Mouse (Mus musculus) embryonic facial prominence, embryonic 13.5 days (tissue): ENCODE data around the gene Tgfb2. TPM values are rescaled to one million over a fixed set of nuclear protein-coding genes. Genes with fewer than 3 reads are reported as not detected.
A peak's percentile ranks its signal among the peaks of the same experiment; 100 is the strongest.

ENCODE experiments used
- ATAC-seq: fragments of 200-750 bp; cut with Nextera tagmentation; 2 replicates; pipeline ENCODE4 v1.8.0; 2017; ENCODE audit warnings: low read depth; ENCODE audit not compliant: insufficient number of reproducible peaks, insufficient read depth, low FRiP score, low TSS enrichment
- H3K27ac ChIP-seq: fragments of 300-500 bp; sonication (generic); 2 replicates; pipeline ENCODE4 v1.5.1; 2015; ENCODE audit warnings: moderate library complexity, mild to moderate bottlenecking, inconsistent platforms
- H3K27me3 ChIP-seq: fragments of 300-500 bp; sonication (generic); 2 replicates; pipeline ENCODE4 v1.6.1; 2015; ENCODE audit warnings: mild to moderate bottlenecking, inconsistent platforms
- H3K36me3 ChIP-seq: fragments of 300-500 bp; sonication (generic); 2 replicates; pipeline ENCODE4 v1.6.1; 2015; ENCODE audit warnings: mild to moderate bottlenecking, inconsistent platforms
- H3K4me1 ChIP-seq: fragments of 300-500 bp; sonication (generic); 2 replicates; pipeline ENCODE4 v1.6.1; 2015; ENCODE audit warnings: inconsistent platforms
- H3K4me2 ChIP-seq: fragments of 300-500 bp; sonication (generic); 2 replicates; pipeline ENCODE4 v1.6.1; 2015; ENCODE audit warnings: moderate library complexity, mild to moderate bottlenecking, inconsistent platforms
- H3K4me3 ChIP-seq: fragments of 300-500 bp; sonication (generic); 2 replicates; pipeline ENCODE4 v1.5.1; 2015; ENCODE audit warnings: mild to moderate bottlenecking, inconsistent platforms
- H3K9ac ChIP-seq: fragments of 300-500 bp; sonication (generic); 2 replicates; pipeline ENCODE4 v1.6.1; 2015; ENCODE audit warnings: mild to moderate bottlenecking, inconsistent platforms
- H3K9me3 ChIP-seq: fragments of 300-500 bp; sonication (generic); 2 replicates; pipeline ENCODE4 v1.6.1; 2016; ENCODE audit warnings: inconsistent platforms
- WGBS: fragments of 180-500 bp; shearing (Covaris S2); methylation state at CpG from one replicate; pipeline ENCODE4 v1.1.7; 2015; ENCODE audit warnings: mixed read lengths; 5-methylcytosine and 5-hydroxymethylcytosine counted together
- polyA plus RNA-seq: library from polyadenylated mRNA; unstranded; fragments of >200 nt; fragmentation: Nextera tagmentation; extraction: Ambion mirVana; gene quantifications from 2 replicates; pipeline ENCODE4 v1.2.1, GENCODE M21; 2015

The Tgfb2 gene
- 75.2 and 103 TPM in 2 replicates for polyA plus RNA-seq

DNA sequence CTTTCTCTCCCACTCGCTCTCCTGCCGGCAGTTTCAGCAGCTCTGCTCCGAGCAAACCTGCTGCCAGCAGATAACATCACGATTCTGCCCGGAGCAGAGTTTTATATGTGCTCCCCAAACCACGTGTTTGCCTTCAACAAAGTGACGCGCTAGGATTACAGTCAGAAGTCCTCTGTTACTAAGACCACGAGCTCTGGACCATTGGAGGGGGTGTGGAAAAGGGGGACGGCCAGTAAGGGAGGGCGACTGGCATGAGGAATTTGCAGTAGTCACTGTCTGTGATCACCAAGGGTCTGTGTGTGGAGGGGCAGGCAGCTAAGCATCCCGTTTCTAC is at the start of gene Tgfb2:
Gene Tgfb2, minus strand, starts transcription at position 75 of the 334 bp plus-strand sequence.
- Histone ChIP-seq H3K27ac (peak within 1 kb of the TSS; percentile 95), H3K27me3 (no peaks in the 10 kb centered on the region), H3K36me3 (peaks cover 11% of the 10 kb centered on the region; the same call in 1 of the 2 replicates), H3K4me2 (peak within 1 kb of the TSS; percentile 81), H3K4me3 (peak within 1 kb of the TSS; percentile 74), H3K9ac (peak within 1 kb of the TSS; percentile 93), H3K4me1 (peaks cover 24% of the 10 kb centered on the region), H3K9me3 (no peaks in the 10 kb centered on the region)
- 0 out of 2 replicates have a peak, but pooled peaks have one; percentile 11 for ATAC-seq
- 2% methylated on average over 12 of the region's 12 CpGs for WGBS

DNA sequence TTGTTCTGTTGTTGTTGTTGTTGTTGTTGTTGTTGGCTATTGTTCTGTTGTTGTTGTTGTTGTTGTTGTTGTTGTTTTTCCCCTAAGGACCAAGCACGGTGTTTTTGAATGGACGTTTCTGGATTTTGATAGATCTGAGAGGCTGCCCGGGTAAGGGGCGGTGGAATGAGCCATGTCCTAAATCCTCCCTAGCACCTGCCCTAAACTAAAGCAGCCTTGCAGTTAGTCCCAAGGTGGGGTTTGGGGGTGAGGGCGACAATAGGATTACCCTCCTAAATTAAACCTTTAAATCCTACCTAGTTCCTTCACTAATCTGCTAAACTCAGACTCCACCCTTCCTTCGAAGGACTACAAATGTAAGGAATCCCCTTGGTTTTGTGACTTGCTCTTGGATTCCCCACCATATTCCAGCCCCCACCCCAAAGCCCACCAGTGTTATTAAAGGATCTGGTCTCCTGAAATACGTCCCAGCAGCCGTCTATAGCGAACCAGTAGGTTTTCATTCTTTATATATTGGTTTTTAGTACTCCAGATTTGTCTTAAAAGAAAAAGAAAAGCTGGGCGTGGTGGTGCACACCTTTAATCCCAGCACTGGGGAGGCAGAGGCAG is 44.0 kb upstream of the Tgfb2 start:
- Histone ChIP-seq H3K27ac (peak overlapping the region; percentile 85), H3K4me3 (peak overlapping the region; percentile 83), H3K36me3 (no peaks in the 10 kb centered on the region), H3K9me3 (no peaks in the 10 kb centered on the region), H3K9ac (peak overlapping the region; percentile 83), H3K4me1 (peaks cover 19% of the 10 kb centered on the region), H3K4me2 (peak overlapping the region; percentile 92), H3K27me3 (no peaks in the 10 kb centered on the region)
- 35% methylated on average over 10 of the region's 10 CpGs for WGBS
- no peak for ATAC-seq

DNA sequence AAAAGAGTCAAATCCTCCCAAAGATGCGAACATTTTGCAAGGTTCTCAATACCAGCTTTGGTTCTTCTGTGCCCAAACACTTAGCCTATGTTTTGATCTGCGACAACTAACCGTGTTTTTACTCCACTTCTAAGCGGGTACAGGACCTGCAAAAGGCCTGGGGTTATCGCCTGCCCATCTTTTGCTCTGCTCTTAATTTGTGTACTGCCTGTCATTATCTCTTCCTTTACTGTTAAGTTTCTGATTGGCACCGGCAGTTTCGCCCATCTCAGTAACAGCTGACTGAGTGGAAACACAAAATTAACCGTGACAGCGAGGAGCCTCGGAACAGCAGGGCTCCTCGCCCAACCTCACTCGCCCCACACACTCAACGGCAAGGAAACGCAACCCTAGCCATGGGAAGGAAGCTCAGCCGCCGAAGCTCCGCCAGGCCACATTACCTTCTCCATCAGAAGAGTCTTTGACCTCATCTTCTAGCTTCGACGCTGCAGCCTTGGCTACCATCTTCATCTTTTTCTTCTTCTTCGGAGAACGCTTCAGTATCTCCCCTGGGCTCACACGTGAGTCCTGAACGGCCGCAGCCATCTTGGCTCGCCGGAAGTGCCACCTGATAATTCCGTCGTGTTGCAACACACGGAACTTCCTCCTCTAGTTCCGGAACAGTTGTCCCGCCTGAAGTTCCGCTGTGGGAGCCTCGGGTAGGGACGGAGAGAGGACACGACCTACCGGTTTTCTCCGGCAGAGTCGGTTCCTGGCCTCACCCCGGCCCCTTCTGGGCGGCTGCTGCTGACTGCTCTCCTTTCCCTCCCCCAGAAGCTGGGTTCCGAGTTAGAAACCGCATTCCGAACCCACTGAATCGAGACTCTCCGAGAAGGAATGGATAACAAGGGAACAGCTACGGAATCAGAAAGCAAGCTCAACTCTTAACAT is 43.2 kb upstream of the Tgfb2 start, which contains the start of gene Rrp15:
Gene Rrp15, minus strand, starts transcription at position 635 of the 930 bp plus-strand sequence.
- under 1% methylated on average over 46 of the region's 46 CpGs for WGBS
- peak within 1 kb of the TSS; percentile 83 for H3K4me3 ChIP-seq
- H3K4me2 ChIP-seq: peak within 1 kb of the TSS; percentile 92
- H3K27me3 ChIP-seq: no peaks in the 10 kb centered on the region
- peak; percentile 85; the same call in 1 of the 2 replicates for ATAC-seq
- H3K27ac ChIP-seq: peak within 1 kb of the TSS; percentile 85
- peaks cover 19% of the 10 kb centered on the region for H3K4me1 ChIP-seq
- H3K36me3 ChIP-seq: no peaks in the 10 kb centered on the region
- H3K9ac ChIP-seq: peak within 1 kb of the TSS; percentile 83
- no peaks in the 10 kb centered on the region for H3K9me3 ChIP-seq

DNA sequence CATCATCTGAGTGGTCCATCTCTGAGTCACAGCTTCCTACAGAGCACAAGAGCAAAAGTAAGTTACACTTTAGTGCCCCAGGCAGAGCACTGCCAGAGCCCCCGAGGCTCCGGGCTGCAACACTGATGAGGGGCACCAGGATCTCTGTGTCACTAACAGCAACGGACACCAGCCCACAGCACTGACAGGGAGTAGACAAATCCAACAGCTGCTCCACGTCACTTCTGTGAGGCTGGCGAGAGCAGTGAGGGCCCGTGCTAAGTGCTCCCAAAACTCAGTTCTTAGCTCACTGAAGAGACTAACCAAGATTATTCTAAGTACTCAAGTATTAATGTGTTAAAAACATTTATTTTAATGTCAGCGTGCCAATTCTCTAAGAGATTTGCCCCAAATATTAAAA is 34.0 kb upstream of the Tgfb2 start:
- Histone ChIP-seq H3K9me3 (no peaks in the 10 kb centered on the region), H3K36me3 (peaks cover 48% of the 10 kb centered on the region), H3K4me1 (peaks cover 16% of the 10 kb centered on the region), H3K4me3 (no peak overlapping the region), H3K4me2 (no peak overlapping the region), H3K27ac (no peak overlapping the region), H3K27me3 (no peaks in the 10 kb centered on the region), H3K9ac (no peak overlapping the region)
- 80% methylated on average over 7 of the region's 7 CpGs for WGBS
- no peak for ATAC-seq

GRCm38 (mm10) chr1:186735537-186735936 is 29.7 kb upstream of the Tgfb2 start:
- H3K9ac ChIP-seq: no peak overlapping the region
- H3K4me1 ChIP-seq: no peaks in the 10 kb centered on the region
- H3K9me3 ChIP-seq: no peaks in the 10 kb centered on the region
- H3K4me2 ChIP-seq: no peak overlapping the region
- H3K27ac ChIP-seq: no peak overlapping the region
- no peaks in the 10 kb centered on the region for H3K27me3 ChIP-seq
- WGBS: 95% methylated on average over 5 of the region's 5 CpGs
- H3K4me3 ChIP-seq: no peak overlapping the region
- ATAC-seq: no peak
- H3K36me3 ChIP-seq: peaks cover 54% of the 10 kb centered on the region

- Histone ChIP-seq H3K36me3 (peaks cover 38% of the 10 kb centered on the region), H3K9me3 (no peaks in the 10 kb centered on the region)
- ATAC-seq: no peak
These were observed 27.3 kb upstream of the Tgfb2 start for GRCm38 (mm10) chr1:186733052-186733451.

GRCm38 (mm10) chr1:186728778-186729177 is 23.0 kb upstream of the Tgfb2 start:
- H3K27ac ChIP-seq: no peak overlapping the region
- no peak overlapping the region for H3K4me3 ChIP-seq
- H3K27me3 ChIP-seq: no peaks in the 10 kb centered on the region
- peaks cover 3% of the 10 kb centered on the region; the same call in 1 of the 2 replicates for H3K36me3 ChIP-seq
- no peak overlapping the region for H3K9ac ChIP-seq
- no peaks in the 10 kb centered on the region for H3K4me1 ChIP-seq
- ATAC-seq: no peak
- no peak overlapping the region for H3K4me2 ChIP-seq
- no peaks in the 10 kb centered on the region for H3K9me3 ChIP-seq
- 72% methylated on average over 4 of the region's 4 CpGs for WGBS

More at GRCm38 (mm10) chr1:186733052-186733451, 27.3 kb upstream of the Tgfb2 start:
- no peak overlapping the region for H3K9ac ChIP-seq
- H3K27ac ChIP-seq: no peak overlapping the region
- H3K4me3 ChIP-seq: no peak overlapping the region
- no peaks in the 10 kb centered on the region for H3K27me3 ChIP-seq
- 90% methylated on average over 8 of the region's 8 CpGs for WGBS
- no peak overlapping the region for H3K4me2 ChIP-seq
- no peaks in the 10 kb centered on the region for H3K4me1 ChIP-seq

GRCm38 (mm10) chr1:186726117-186726516 is 20.3 kb upstream of the Tgfb2 start:
- no peak for ATAC-seq
- no peaks in the 10 kb centered on the region for H3K9me3 ChIP-seq
- H3K4me2 ChIP-seq: no peak overlapping the region
- WGBS: 72% methylated on average over 7 of the region's 7 CpGs
- H3K9ac ChIP-seq: no peak overlapping the region
- no peaks in the 10 kb centered on the region for H3K27me3 ChIP-seq
- H3K4me1 ChIP-seq: 0 out of 2 replicates have a peak, but pooled peaks cover 3% of the 10 kb centered on the region
- no peak overlapping the region for H3K27ac ChIP-seq
- peaks cover 2% of the 10 kb centered on the region for H3K36me3 ChIP-seq
- no peak overlapping the region for H3K4me3 ChIP-seq

GRCm38 (mm10) chr1:186722299-186722698 is 16.5 kb upstream of the Tgfb2 start:
- no peak overlapping the region for H3K4me3 ChIP-seq
- no peak overlapping the region for H3K4me2 ChIP-seq
- ATAC-seq: no peak
- no peaks in the 10 kb centered on the region for H3K9me3 ChIP-seq
- WGBS: 77% methylated on average over 9 of the region's 9 CpGs
- H3K4me1 ChIP-seq: 0 out of 2 replicates have a peak, but pooled peaks cover 3% of the 10 kb centered on the region
- no peak overlapping the region for H3K27ac ChIP-seq
- no peak overlapping the region for H3K9ac ChIP-seq
- H3K27me3 ChIP-seq: no peaks in the 10 kb centered on the region
- H3K36me3 ChIP-seq: peaks cover 23% of the 10 kb centered on the region

- H3K4me2 ChIP-seq: peak overlapping the region; percentile 26
- H3K4me1 ChIP-seq: 0 out of 2 replicates have a peak, but pooled peaks cover 3% of the 10 kb centered on the region
- H3K36me3 ChIP-seq: peaks cover 28% of the 10 kb centered on the region
- no peaks in the 10 kb centered on the region for H3K27me3 ChIP-seq
- H3K9ac ChIP-seq: no peak overlapping the region
- ATAC-seq: peak; percentile 59; the same call in 1 of the 2 replicates
- no peaks in the 10 kb centered on the region for H3K9me3 ChIP-seq
- 20% methylated on average over 12 of the region's 12 CpGs for WGBS
- H3K4me3 ChIP-seq: no peak overlapping the region
- no peak overlapping the region for H3K27ac ChIP-seq
These were observed 16.1 kb upstream of the Tgfb2 start for GRCm38 (mm10) chr1:186721846-186722245.

DNA sequence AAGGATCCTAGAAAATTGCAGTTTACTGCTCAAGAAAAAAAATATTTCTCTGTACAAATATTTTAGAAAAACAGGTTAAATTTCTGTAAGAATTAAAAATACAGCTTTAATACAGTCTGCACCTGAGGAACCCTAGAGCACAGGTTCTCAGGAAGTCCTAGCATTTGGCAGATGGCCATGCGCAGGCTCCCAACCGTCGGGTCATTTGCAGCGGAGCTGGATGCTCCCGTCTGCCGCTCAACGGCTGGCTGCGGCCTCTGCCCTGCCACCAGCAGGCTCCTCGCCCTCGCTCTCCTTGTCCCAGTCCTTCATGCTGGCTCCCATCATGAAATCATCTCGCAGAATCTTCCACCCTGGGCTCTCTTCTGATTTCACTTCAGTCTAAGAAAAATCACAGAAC is 15.4 kb upstream of the Tgfb2 start:
- H3K9me3 ChIP-seq: no peaks in the 10 kb centered on the region
- 0 out of 2 replicates have a peak, but pooled peaks cover 3% of the 10 kb centered on the region for H3K4me1 ChIP-seq
- no peak overlapping the region for H3K4me2 ChIP-seq
- no peak overlapping the region for H3K9ac ChIP-seq
- no peak for ATAC-seq
- no peaks in the 10 kb centered on the region for H3K27me3 ChIP-seq
- H3K27ac ChIP-seq: no peak overlapping the region
- no peak overlapping the region for H3K4me3 ChIP-seq
- 93% methylated on average over 11 of the region's 11 CpGs for WGBS
- H3K36me3 ChIP-seq: peaks cover 34% of the 10 kb centered on the region
